Mouse (Mus musculus): ENCODE data around the gene Aldoc.

Aldoc gene

GRCm38 (mm10) chr11:78322860-78323259, at the start of gene Aldoc:
Gene Aldoc, plus strand, starts transcription at chr11:78322968.
- peak; percentile 91 for DNase-seq (ENCODE audit: low read depth, low spot score)

- no peak for DNase-seq (ENCODE audit: low read depth, low spot score)
Measured at GRCm38 (mm10) chr11:78275596-78275995, 47.2 kb upstream of the Aldoc start.

DNA sequence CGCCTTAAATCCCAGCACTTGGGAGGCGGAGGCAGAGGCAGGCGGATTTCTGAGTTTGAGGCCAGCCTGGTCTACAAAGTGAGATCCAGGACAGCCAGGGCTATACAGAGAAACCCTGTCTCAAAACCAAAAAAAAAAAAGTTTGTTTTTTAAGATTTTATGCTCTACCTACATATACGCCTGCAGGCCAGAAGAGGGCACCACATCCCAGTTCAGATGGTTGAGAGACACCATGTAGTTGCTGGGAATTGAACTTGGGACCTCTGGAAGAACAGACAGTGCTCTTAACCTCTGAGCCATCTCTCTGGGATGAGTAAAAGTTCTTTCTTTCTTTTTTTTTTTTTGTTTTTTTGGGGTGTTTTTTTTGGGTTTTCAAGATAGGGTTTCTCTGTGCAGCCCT, 46.6 kb upstream of the Aldoc start:
- DNase-seq (ENCODE audit: low read depth, low spot score): peak; percentile 40

DNA sequence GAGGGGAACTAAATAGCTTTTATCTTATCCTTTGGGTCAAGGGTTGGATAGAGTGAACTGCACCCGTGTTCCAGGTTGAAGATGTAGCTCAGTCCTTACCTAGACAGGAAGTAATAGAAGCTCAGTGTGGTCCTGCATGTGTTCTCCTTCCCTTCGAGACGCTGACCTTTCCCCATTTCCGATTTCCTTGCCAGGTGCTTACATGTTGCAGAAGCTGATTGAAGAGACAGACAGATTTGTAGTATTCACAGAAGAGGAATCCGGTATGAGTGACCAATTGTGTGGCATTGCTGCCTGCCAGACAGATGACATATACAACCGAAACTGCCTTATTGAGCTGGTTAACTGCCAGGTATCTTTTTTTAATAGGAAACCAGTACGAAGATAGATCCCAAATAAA, 43.9 kb upstream of the Aldoc start:
- no peak for DNase-seq (ENCODE audit: low read depth, low spot score)

DNA sequence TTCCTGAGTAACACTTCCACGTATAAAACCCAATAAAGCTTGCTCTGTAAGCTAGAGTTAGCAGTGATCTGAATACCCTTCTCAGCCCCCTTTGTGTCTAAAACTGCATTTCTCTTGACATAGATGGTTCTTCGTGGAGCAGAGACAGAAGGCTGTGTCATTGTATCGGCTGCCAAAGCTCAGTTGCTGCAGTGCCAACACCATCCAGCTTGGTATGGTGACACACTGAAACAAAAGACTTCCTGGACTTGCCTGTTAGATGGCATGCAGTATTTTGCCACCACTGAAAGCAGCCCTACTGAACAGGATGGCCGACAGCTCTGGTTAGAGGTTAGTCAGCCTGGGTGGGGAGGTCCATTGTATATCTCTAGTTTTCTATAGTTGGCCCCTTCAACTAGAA, 43.2 kb upstream of the Aldoc start:
- no peak for DNase-seq (ENCODE audit: low read depth, low spot score)

DNA sequence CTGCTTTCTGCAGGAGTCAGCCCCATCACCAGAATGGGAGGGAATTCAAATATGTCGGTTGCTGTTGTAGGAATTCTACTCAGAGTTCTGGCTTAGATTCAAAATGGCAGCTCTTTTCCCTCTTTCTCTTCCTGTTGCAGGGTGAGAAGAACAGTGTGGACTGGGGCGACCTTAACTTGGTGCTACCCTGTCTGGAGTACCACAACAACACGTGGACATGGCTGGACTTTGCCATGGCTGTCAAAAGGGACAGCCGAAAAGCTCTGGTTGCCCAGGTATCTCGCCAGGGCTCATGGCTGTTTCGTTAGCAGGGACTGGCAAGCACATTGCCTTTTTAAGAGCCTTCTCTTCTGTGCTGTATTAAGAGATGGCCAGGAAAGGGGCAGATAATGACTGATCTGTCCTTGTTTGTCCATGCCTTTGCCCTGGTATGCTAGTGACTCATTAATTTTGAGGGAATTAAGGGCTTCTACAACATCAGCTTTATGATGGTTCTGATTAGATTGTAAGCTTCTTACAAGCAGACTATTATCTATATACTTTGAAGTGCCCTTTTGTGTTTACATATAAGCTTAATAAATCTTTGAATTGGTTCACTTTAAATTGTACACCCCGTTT, 33.5 kb upstream of the Aldoc start:
- no peak for DNase-seq (ENCODE audit: low read depth, low spot score)

GRCm38 (mm10) chr11:78290654-78291053, 32.1 kb upstream of the Aldoc start, which contains the start of gene BC030499:
Gene BC030499, plus strand, starts transcription at chr11:78290841.
- no peak for DNase-seq (ENCODE audit: low read depth, low spot score)

- DNase-seq (ENCODE audit: low read depth, low spot score): no peak
Measured at GRCm38 (mm10) chr11:78294585-78294984, 28.2 kb upstream of the Aldoc start.

DNA sequence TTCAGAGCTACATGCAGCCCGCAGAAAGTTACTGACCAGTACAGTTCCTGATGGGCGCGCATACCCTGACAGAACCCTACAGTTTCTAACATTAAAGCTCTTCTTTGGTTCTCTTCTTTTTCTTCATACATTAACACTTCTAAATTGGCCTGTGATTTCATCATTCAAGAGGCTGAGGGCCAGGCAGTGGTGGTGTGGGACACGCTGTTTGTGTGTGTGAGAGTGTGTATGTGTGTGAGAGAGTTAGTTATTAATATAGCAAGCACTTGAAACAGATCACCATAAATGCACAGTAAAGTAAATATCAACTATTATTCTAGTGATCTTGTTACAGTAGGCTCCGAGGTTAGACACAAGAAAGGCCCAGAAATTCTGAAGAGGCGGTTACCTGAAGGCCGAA, 21.9 kb upstream of the Aldoc start:
- no peak for DNase-seq (ENCODE audit: low read depth, low spot score)

DNA sequence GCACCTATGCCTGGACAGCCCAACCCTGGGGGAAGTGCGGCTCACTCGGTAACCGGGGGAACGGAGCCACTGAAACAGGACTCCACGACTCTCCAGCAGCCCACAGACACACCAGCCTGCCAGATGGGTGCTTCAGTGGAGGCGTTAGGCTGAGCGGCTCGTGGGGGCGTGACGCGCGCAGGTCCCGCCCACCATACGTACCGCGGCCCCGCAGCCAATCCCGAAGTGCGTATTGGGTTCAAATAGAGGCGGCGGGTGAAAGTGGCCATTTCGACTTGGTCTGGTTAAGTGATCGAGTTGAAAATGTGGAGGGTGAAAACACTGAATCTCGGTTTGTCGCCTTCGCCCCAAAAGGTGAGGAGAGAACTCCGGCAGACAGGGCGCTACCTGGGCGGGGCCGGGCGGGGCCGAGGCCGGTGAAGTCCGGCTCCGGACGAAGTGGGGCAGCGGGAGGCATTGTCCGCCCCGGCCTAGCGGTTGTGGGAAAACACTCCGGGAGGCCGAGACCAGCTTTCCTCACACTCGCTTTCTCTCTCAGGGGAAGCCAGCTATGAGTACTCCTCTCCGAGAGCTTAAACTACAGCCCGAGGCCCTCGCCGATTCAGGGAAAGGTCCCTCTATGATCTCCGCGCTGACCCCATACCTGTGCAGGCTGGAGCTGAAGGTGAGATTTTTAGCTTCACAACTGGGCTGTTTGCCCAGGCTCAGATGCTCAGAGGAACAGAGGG, 21.2 kb upstream of the Aldoc start, which contains the start of gene Spag5:
Gene Spag5 (plus strand): TSS at position 173 of the 728 bp plus-strand sequence.
- peak; percentile 80 for DNase-seq (ENCODE audit: low read depth, low spot score)

- no peak for DNase-seq (ENCODE audit: low read depth, low spot score)
Measured at GRCm38 (mm10) chr11:78305272-78305671, 17.5 kb upstream of the Aldoc start.

DNA sequence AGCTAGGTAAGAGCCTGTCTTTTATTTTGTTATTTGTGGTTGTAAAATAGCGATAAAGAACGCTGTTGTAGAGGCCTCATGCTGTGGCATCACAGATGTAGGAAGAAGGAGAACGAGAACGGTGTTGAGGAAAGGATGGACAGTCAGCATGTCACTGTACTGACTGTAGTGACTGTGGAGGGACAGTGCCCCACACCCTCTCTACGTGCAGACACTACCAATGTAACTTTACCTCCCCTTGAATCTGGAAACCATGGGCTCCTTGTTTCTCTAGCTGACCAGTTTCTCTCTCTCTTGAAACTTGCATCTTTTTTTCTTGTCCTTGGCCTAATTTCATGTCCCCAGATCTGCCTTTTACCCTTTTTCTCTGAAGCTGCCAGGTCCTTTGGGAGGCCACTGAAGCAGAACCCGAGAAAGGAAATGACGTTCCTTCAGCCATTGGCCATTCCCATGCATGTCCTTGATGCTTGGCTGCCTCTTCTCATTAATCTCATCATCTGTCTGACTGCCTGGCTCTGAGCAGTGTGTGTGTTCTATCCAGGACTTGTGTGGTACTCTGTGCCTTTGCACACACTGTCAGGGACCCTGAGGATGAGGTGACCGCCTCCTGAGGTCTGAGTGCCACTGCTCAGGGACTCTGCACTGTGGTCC, 11.8 kb upstream of the Aldoc start:
- DNase-seq (ENCODE audit: low read depth, low spot score): no peak

GRCm38 (mm10) chr11:78313662-78314061, 9.1 kb upstream of the Aldoc start:
- DNase-seq (ENCODE audit: low read depth, low spot score): no peak

- no peak for DNase-seq (ENCODE audit: low read depth, low spot score)
Measured at GRCm38 (mm10) chr11:78318411-78318810, 4.4 kb upstream of the Aldoc start.

GRCm38 (mm10) chr11:78322076-78322831, 514 bp upstream of the Aldoc start:
- DNase-seq (ENCODE audit: low read depth, low spot score): no peak

DNA sequence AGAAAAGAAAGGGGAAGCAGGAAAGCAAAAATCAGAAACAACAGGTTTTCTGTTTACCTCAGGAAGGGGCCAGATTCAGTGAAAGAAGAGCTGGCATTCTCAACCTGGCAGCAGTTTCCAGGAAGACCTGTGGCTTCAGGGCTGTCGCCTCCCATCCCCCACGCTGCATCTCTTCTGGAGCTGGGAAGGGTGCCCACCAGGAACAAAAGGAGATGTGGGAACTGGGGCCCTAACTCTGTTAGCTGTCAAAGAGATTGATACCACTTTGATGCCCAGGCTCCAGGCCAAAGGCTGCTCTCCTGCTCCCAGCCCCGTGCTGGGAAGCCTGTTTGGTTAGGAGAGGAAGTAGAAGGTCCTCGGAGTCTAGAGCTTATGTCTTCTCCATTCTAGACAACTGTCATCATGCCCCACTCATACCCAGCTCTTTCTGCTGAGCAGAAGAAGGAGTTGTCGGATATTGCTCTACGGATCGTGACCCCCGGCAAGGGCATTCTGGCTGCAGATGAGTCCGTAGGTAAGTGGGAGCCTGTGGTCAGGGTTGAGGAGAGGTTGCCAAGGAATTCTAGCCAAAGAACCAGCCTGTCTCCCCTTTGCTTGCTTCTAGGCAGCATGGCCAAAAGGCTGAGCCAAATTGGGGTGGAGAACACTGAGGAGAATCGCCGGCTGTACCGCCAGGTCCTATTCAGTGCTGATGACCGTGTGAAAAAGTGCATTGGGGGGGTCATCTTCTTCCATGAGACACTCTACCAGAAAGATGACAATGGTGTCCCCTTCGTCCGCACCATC, 1.4 kb downstream of the Aldoc start:
- DNase-seq (ENCODE audit: low read depth, low spot score): no peak

DNA sequence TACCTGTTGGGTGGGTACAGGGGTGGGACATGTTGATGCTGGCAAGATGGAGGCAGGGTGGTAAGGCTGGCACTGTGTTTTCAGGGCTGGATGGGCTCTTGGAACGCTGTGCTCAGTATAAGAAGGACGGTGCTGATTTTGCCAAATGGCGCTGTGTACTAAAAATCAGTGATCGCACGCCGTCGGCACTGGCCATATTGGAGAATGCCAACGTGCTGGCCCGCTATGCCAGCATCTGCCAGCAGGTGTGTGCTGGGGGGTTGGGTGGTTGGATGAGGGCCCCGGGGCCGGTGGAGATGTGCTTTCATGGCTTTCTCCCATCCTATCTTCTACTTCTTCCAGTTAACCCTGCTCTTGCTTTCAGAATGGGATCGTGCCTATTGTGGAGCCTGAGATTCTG, 2.2 kb downstream of the Aldoc start:
- DNase-seq (ENCODE audit: low read depth, low spot score): no peak

GRCm38 (mm10) chr11:78327215-78327614, 4.4 kb downstream of the Aldoc start:
- DNase-seq (ENCODE audit: low read depth, low spot score): no peak

GRCm38 (mm10) chr11:78327634-78328511, 5.1 kb downstream of the Aldoc start, which contains the start of gene Pigs:
Gene Pigs, plus strand, starts transcription at chr11:78328415.
- DNase-seq (ENCODE audit: low read depth, low spot score): peak; percentile 98

- no peak for DNase-seq (ENCODE audit: low read depth, low spot score)
Measured at GRCm38 (mm10) chr11:78328512-78329056, 5.8 kb downstream of the Aldoc start.
